Mouse (Mus musculus) embryonic fibroblast, embryonic 13.5 days (primary cell): ENCODE results near the gene Krtap19-1. TPM values are rescaled to one million over a fixed set of nuclear protein-coding genes. Genes with fewer than 3 reads are reported as not detected.

ENCODE experiments used
- H3K27ac ChIP-seq: 2 replicates; pipeline ENCODE4 v1.5.1; 2012; ENCODE audit warnings: low read length, control low read depth, inconsistent platforms; ENCODE audit not compliant: insufficient read depth
- H3K4me1 ChIP-seq: 2 replicates; pipeline ENCODE4 v1.6.1; 2011; ENCODE audit warnings: low read length; ENCODE audit not compliant: control insufficient read depth, insufficient read depth
- H3K4me3 ChIP-seq: 2 replicates; pipeline ENCODE4 v1.5.1; 2011; ENCODE audit warnings: mild to moderate bottlenecking, control low read depth, low read length; ENCODE audit not compliant: insufficient read depth
- CTCF ChIP-seq: IDR thresholded peaks from 2 replicates; pipeline ENCODE4 v1.5.1; 2011; ENCODE audit warnings: mild to moderate bottlenecking, control low read depth, low read length, moderate library complexity, borderline replicate concordance; ENCODE audit not compliant: insufficient read depth
- POLR2A ChIP-seq: IDR thresholded peaks from 2 replicates; pipeline ENCODE4 v1.6.1; 2011; ENCODE audit warnings: low read depth, mild to moderate bottlenecking, control low read depth, low read length, moderate library complexity
- polyA plus RNA-seq: library from polyadenylated mRNA; stranded (reverse); fragments of >200 nt; gene quantifications from 2 replicates; pipeline ENCODE4 v1.2.4, GENCODE M21; 2011; ENCODE audit warnings: low read depth; ENCODE audit not compliant: missing spikeins, insufficient read length

Gene Krtap19-1
- polyA plus RNA-seq = not detected in 2 replicates

- TF ChIP-seq CTCF = no peak
- no peak for TF ChIP-seq POLR2A
- no peak within 1 kb of the TSS for H3K27ac ChIP-seq
- no peak within 1 kb of the TSS for H3K4me3 ChIP-seq
- no peaks in the 10 kb centered on the region for H3K4me1 ChIP-seq
Observed at GRCm38 (mm10) chr16:88869311-88869710, at the start of gene Krtap19-1. Gene Krtap19-1, minus strand, starts transcription at chr16:88869411.

GRCm38 (mm10) chr16:88896357-88896756, 27.1 kb upstream of the Krtap19-1 start, which contains the start of gene Krtap19-5:
Gene Krtap19-5, minus strand, starts transcription at chr16:88896457.
- no peak within 1 kb of the TSS for H3K4me3 ChIP-seq
- TF ChIP-seq CTCF (no peak), POLR2A (no peak)
- H3K27ac ChIP-seq = no peak within 1 kb of the TSS
- no peaks in the 10 kb centered on the region for H3K4me1 ChIP-seq

- H3K4me3 ChIP-seq = no peak overlapping the region
- H3K4me1 ChIP-seq = no peaks in the 10 kb centered on the region
- H3K27ac ChIP-seq = no peak overlapping the region
- no peak for TF ChIP-seq CTCF
- no peak for TF ChIP-seq POLR2A
Observed at GRCm38 (mm10) chr16:88886870-88887269, 17.7 kb upstream of the Krtap19-1 start.

GRCm38 (mm10) chr16:88884989-88885388, 15.8 kb upstream of the Krtap19-1 start, which contains the start of gene Krtap19-4:
Gene Krtap19-4, minus strand, starts transcription at chr16:88885089.
- TF ChIP-seq POLR2A = no peak
- Histone ChIP-seq H3K27ac (no peak within 1 kb of the TSS), H3K4me3 (no peak within 1 kb of the TSS), H3K4me1 (no peaks in the 10 kb centered on the region)

GRCm38 (mm10) chr16:88877938-88878337, 8.7 kb upstream of the Krtap19-1 start, which contains the start of gene Krtap19-3:
Gene Krtap19-3, minus strand, starts transcription at chr16:88878038.
- Histone ChIP-seq H3K27ac (no peak within 1 kb of the TSS), H3K4me3 (no peak within 1 kb of the TSS), H3K4me1 (no peaks in the 10 kb centered on the region)
- TF ChIP-seq POLR2A (no peak), CTCF (no peak)

GRCm38 (mm10) chr16:88874169-88874568, 5.0 kb upstream of the Krtap19-1 start, which contains the start of gene Krtap19-2:
Gene Krtap19-2, minus strand, starts transcription at chr16:88874269.
- Histone ChIP-seq H3K4me3 (no peak within 1 kb of the TSS), H3K4me1 (no peaks in the 10 kb centered on the region), H3K27ac (no peak within 1 kb of the TSS)
- TF ChIP-seq CTCF = no peak
- no peak for TF ChIP-seq POLR2A

GRCm38 (mm10) chr16:88864887-88865407, 4.3 kb downstream of the Krtap19-1 start:
- TF ChIP-seq CTCF (no peak), POLR2A (no peak)
- no peaks in the 10 kb centered on the region for H3K4me1 ChIP-seq
- H3K27ac ChIP-seq = no peak overlapping the region
- no peak overlapping the region for H3K4me3 ChIP-seq

- TF ChIP-seq CTCF (peak; percentile 26; the same call in 1 of the 2 replicates), POLR2A (no peak)
- Histone ChIP-seq H3K4me1 (no peaks in the 10 kb centered on the region), H3K4me3 (no peak overlapping the region), H3K27ac (no peak overlapping the region)
Observed at GRCm38 (mm10) chr16:88851450-88851849, 17.8 kb downstream of the Krtap19-1 start.

GRCm38 (mm10) chr16:88848558-88848957, 20.7 kb downstream of the Krtap19-1 start:
- TF ChIP-seq POLR2A = no peak
- no peak for TF ChIP-seq CTCF
- Histone ChIP-seq H3K4me1 (no peaks in the 10 kb centered on the region), H3K4me3 (no peak overlapping the region), H3K27ac (no peak overlapping the region)

GRCm38 (mm10) chr16:88847363-88847762, 21.8 kb downstream of the Krtap19-1 start:
- TF ChIP-seq CTCF = no peak
- TF ChIP-seq POLR2A = no peak
- Histone ChIP-seq H3K27ac (no peak overlapping the region), H3K4me1 (no peaks in the 10 kb centered on the region), H3K4me3 (no peak overlapping the region)
